8 mouse cellular contexts compared by ENCODE assay signal in genomic region chr3:145963101-145964017, GRCm38 (mm10). TPM values are rescaled to one million over a fixed set of nuclear protein-coding genes. Genes with fewer than 3 reads are reported as not detected.
DNase-seq lines count a peak whose midpoint lies in the region; ATAC-seq lines count a peak whose summit lies in the region.

No protein-coding gene starts in this region.

- no peaks in the 10 kb centered on the region; the same call in 1 of the 2 replicates for H3K9me3 ChIP-seq in limb, embryonic 10.5 days (replicated peaks)

- H3K36me3 ChIP-seq in limb, embryonic 10.5 days: no peaks in the 10 kb centered on the region

- WGBS in limb, embryonic 10.5 days: 15% methylated on average over 31 of the region's 31 CpGs

- H3K27ac ChIP-seq in limb, embryonic 10.5 days: no peak overlapping the region

- intact Hi-C loops in heart, postnatal 10 days (cut with DNase I): loop anchor here (2.0 kb wide), 1 partner anchor 25 kb away; no protein-coding TSS in a partner anchor

- peak overlapping the region; percentile 30 for H3K4me3 ChIP-seq in limb, embryonic 10.5 days

- peaks cover 21% of the 10 kb centered on the region for H3K4me1 ChIP-seq in limb, embryonic 10.5 days

- DNase-seq in adrenal gland, postnatal 14 days: peak; percentile 17
- DNase-seq in adrenal gland, adult 8-10 months: no peak
- DNase-seq in heart, postnatal 10 days: peak; percentile 59
- no peak for DNase-seq in limb, embryonic 10.5 days (ENCODE audit: low spot score)
- peak; percentile 40 for DNase-seq in mesoderm, embryonic 11.5 days (ENCODE audit: low read depth, low spot score)
- no peak for DNase-seq in urinary bladder, adult 2 months (ENCODE audit: low spot score)
- DNase-seq in MN1 (ENCODE audit: low spot score): no peak

- peaks cover 49% of the 10 kb centered on the region for H3K27me3 ChIP-seq in limb, embryonic 10.5 days (ENCODE audit: low read depth, poor library complexity, severe bottlenecking)

- ATAC-seq in erythroid progenitor cell, adult 5-6 weeks (replicated peaks; ENCODE audit: low FRiP score, poor library complexity, severe bottlenecking): no peak

RNA-seq across cellular contexts. Expression of gene Syde2, which starts 24.3 kb away (rescaled TPM):
- total RNA-seq in adrenal gland, postnatal 14 days (2021): 4.9 and 7.2 TPM in 2 replicates
- total RNA-seq in adrenal gland, adult 8-10 months (2022): 1 to 10 TPM; 4.8 to 6.6 (median 5.6) TPM
- 10 to 100 TPM; 27.4 to 29.0 TPM for total RNA-seq in heart, postnatal 10 days (2021)
- 1.2 and 1.3 TPM in 2 replicates for polyA plus RNA-seq in limb, embryonic 10.5 days (2016; fragmentation: Nextera tagmentation; extraction: Ambion mirVana)
- 9.9 and 10.9 TPM in 2 replicates for polyA plus RNA-seq in urinary bladder, adult 2 months (2012; rRNA removed)
- total RNA-seq in erythroid progenitor cell, adult 5-6 weeks (2015; ENCODE audit: low replicate concordance): not detected in 2 replicates
- 0.39 TPM in 1 of 2 replicates, not detected in the other for total RNA-seq in erythroid progenitor cell, adult 5-6 weeks (2017; ENCODE audit: low replicate concordance)

RNA-seq across cellular contexts. Expression of gene 2410004B18Rik, which starts 25.5 kb away (rescaled TPM):
- total RNA-seq in adrenal gland, postnatal 14 days (2021): 22.2 and 30.6 TPM in 2 replicates
- total RNA-seq in adrenal gland, adult 8-10 months (2022): 10 to 100 TPM; 17.4 to 25.4 (median 22.4) TPM
- total RNA-seq in heart, postnatal 10 days (2021): 10 to 100 TPM; 22.6 to 23.1 TPM
- 50.1 and 52.4 TPM in 2 replicates for polyA plus RNA-seq in limb, embryonic 10.5 days (2016; fragmentation: Nextera tagmentation; extraction: Ambion mirVana)
- polyA plus RNA-seq in urinary bladder, adult 2 months (2012; rRNA removed): 18.9 and 23.1 TPM in 2 replicates
- 27.0 and 27.7 TPM in 2 replicates for total RNA-seq in erythroid progenitor cell, adult 5-6 weeks (2015; ENCODE audit: low replicate concordance)
- total RNA-seq in erythroid progenitor cell, adult 5-6 weeks (2017; ENCODE audit: low replicate concordance): 11.3 and 14.4 TPM in 2 replicates

RNA-seq across cellular contexts. Expression of gene Bcl10, which starts 40.8 kb away (rescaled TPM):
- total RNA-seq in adrenal gland, postnatal 14 days (2021): 25.7 and 26.0 TPM in 2 replicates
- total RNA-seq in adrenal gland, adult 8-10 months (2022): 10 to 100 TPM; 21.8 to 25.1 (median 23.4) TPM
- 10 to 100 TPM; 23.8 to 25.8 TPM for total RNA-seq in heart, postnatal 10 days (2021)
- 44.0 and 45.5 TPM in 2 replicates for polyA plus RNA-seq in limb, embryonic 10.5 days (2016; fragmentation: Nextera tagmentation; extraction: Ambion mirVana)
- polyA plus RNA-seq in urinary bladder, adult 2 months (2012; rRNA removed): 24.3 and 25.7 TPM in 2 replicates
- total RNA-seq in erythroid progenitor cell, adult 5-6 weeks (2015; ENCODE audit: low replicate concordance): 13.4 and 31.7 TPM in 2 replicates
- total RNA-seq in erythroid progenitor cell, adult 5-6 weeks (2017; ENCODE audit: low replicate concordance): 9.5 and 26.3 TPM in 2 replicates

Comparison
In these comparisons a context has a peak if more than half of its experiments do, and no peak if none do; other contexts are left out.
1. DNase-seq: peak in adrenal gland, postnatal 14 days (single experiment), heart, postnatal 10 days (2 of 2) and mesoderm, embryonic 11.5 days (single experiment); none in adrenal gland, adult 8-10 months (single experiment), limb, embryonic 10.5 days (single experiment), urinary bladder, adult 2 months (single experiment) and MN1 (single experiment).